Mouse (Mus musculus) monocyte, adult 59 days (primary cell): ENCODE results near the gene Gm9945. TPM values are rescaled to one million over a fixed set of nuclear protein-coding genes. Genes with fewer than 3 reads are reported as not detected.

Experiments used
- total RNA-seq, 2 experiments: library from RNA; stranded (reverse); gene quantifications; one replicate each; pipeline ENCODE4 v1.2.4; 2023

The Gm9945 gene
- total RNA-seq: not detected

GRCm38 (mm10) chr11:53479783-53480301 is at the start of gene Gm9945, which contains the start of gene Sowaha:
Gene Gm9945, plus strand, starts transcription at chr11:53480166.
Gene Sowaha, minus strand, starts transcription at chr11:53480274.

GRCm38 (mm10) chr11:53430670-53431346 is 49.2 kb upstream of the Gm9945 start, which contains the start of the genes Uqcrq and Gdf9:
Gene Uqcrq, minus strand, starts transcription at chr11:53430831.
Gene Gdf9, plus strand, starts transcription at chr11:53431023.

DNA sequence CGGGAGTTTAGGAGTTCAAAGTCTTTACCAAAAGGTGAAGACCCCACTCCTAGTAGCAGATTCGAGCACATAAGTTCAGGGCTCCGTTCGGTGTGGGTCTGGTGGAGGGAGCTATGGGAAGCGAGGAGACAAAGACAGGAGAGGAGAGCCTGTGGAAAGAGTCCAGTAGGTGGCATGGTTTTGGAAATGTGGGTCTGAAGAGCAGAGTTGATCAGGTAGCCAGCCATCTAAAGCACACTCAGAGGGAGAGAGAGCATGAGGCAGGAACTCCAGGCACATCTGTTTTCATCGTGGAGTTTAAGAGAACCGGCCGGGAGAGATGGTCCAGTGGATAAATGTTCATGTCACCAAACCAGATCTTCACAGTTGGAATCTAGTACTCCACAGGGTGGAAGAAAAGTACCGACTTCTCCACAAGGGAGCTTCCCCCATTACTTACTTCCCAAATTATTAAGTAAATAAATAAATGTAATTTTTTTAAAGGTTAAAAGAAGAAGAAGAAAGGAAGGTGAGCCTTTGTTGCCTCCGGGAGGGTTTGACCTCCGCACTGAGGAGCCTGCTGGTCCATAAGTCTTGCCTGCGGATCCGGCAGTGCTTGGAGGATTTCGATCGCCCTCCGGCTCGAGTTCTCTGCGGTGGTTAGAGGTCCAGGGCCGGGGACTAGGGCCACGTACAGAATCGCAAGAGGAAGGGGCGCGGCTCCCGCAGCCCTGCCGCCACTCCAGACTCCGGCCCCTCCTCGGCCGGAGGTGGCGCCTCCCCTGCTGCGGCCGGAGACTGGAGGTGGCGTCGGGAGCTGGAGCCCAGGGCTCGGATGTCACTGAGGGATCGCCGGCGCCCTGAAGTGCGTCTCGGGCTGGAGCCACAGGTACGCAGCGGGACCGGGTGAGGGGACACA is 23.2 kb upstream of the Gm9945 start, which contains the start of the genes Gm10447 and Shroom1:
Gene Gm10447 (minus strand): TSS at position 637 of the 898 bp plus-strand sequence.
Gene Shroom1 (plus strand): TSS at position 732 of the 898 bp plus-strand sequence.

DNA sequence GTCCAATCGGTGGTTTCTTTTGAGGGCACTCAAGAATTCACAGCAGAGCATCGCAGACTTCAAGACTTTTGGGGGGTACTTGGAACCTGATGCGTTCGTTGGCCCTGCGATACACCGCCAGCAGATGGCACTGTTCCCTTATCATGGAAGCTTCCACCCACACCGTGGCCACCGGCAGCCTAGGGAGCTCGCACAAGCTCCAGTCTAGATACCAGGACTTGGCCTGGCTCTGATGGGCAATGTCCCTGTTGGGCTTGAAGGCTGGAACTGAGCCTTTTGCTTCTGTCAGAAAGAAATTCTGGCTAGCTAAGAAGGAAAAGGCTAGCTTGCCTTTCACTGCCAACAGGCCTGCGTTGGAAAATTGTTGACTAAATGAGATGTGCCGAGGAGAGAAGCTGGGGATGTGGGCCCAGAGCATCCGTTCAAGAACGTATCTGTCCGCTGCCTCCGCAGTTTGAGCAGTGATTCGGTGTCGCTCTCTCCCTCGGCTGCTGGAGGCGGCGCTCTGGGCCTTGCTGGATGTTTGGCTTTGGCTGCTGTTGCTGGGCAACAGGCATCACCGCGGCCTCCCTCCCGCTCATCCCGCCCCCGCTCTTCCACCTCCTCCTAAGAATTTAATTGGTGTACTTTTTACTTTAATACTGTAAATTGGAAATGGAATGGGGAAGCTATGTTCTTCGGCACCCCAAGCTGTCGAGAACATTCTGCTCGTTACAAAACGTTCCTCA is 9.8 kb upstream of the Gm9945 start, which contains the start of gene Gm9837:
Gene Gm9837 (minus strand): TSS at position 512 of the 728 bp plus-strand sequence.

DNA sequence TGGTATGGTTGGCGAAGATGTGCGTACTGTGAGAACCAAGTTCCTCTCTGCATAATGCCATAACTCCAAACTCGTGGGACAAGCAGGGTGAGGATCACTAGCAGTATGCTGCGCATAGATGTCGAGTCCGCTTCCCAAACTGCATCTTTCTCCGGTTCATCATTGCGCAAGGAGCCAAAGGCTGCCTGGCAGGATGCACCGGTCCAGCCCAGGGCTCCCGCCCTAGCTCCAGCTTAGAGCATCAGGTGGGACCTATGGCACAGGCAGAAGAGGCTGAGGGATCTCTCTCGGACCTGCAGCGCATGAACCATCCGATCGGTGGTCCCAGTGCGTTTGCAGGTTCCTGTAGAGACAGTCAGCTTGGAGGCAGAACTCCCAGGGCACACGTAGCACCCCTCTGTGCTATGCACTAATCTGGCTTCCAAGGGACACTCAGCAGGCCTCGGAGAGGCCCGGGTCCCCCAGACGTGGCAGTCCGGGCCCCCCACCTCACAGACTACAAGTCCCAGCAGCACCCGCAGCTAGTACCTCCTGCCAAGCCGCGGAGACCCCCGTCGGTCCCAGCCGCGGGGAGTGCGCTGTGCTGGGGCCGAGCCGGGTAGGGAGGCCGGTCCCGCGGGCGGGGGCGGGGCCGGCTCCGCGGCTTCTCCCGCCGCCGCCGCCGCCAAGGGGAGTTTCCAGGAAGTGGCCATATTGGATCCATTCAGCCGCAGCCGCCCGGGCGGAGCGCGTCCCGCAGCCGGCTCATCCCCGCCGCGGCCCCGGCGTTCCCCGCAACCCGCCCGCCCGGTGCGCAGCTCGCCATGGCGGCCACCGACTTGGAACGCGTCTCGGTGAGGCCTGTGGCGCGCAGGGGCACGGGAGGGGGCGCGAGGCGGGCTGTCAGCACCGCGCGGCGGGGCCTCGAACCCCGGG is 39.5 kb downstream of the Gm9945 start, which contains the start of gene Sept8:
Gene Sept8 (plus strand): TSS at position 51 of the 915 bp plus-strand sequence.

Other genes starting within 250 kb of the Gm9945 start
- 100 to 1,000 TPM in 1 of 2 experiments, 10 to 100 TPM in 1; 95.6 to 101 TPM for gene Hspa4, start 179.7 kb upstream of the Gm9945 start, total RNA-seq
- gene Zcchc10, start 155.5 kb upstream of the Gm9945 start, total RNA-seq: 10 to 100 TPM in 1 of 2 experiments, 1 to 10 TPM in 1; 6.7 to 11.1 TPM
- gene Aff4, start 129.3 kb upstream of the Gm9945 start, total RNA-seq: 100 to 1,000 TPM; 134 to 137 TPM
- not detected for gene Leap2, start 57.0 kb upstream of the Gm9945 start, total RNA-seq
- gene Uqcrq, start 49.3 kb upstream of the Gm9945 start, total RNA-seq: 100 to 1,000 TPM; 173 to 184 TPM
- 1 to 10 TPM; 1.8 TPM for gene Gdf9, start 49.1 kb upstream of the Gm9945 start, total RNA-seq
- gene Gm10447, start 23.1 kb upstream of the Gm9945 start, total RNA-seq: not detected
- gene Shroom1, start 23.0 kb upstream of the Gm9945 start, total RNA-seq: 1 to 10 TPM in 1 of 2 experiments, under 1 TPM in 1; 0.73 to 1.0 TPM
- not detected for gene Gm9837, start 9.7 kb upstream of the Gm9945 start, total RNA-seq
- gene Sowaha, start 108 bp downstream of the Gm9945 start, total RNA-seq: not detected
- 1 to 10 TPM; 6.7 to 7.5 TPM for gene Sept8, start 39.1 kb downstream of the Gm9945 start, total RNA-seq
- 1 to 10 TPM; 4.3 to 6.3 TPM for gene Kif3a, start 87.2 kb downstream of the Gm9945 start, total RNA-seq
- not detected for gene Il4, start 138.5 kb downstream of the Gm9945 start, total RNA-seq
- gene Il13, start 154.5 kb downstream of the Gm9945 start, total RNA-seq: not detected
- 10 to 100 TPM; 17.4 to 17.8 TPM for gene Rad50, start 227.2 kb downstream of the Gm9945 start, total RNA-seq
- gene Il5, start 240.6 kb downstream of the Gm9945 start, total RNA-seq: not detected